Mouse (Mus musculus) heart, embryonic 10.5 days (tissue): ENCODE results near the gene Pdgfd. TPM values are rescaled to one million over a fixed set of nuclear protein-coding genes. Genes with fewer than 3 reads are reported as not detected.

Experiments used
- DNase-seq: peaks from one replicate; pipeline ENCODE4 v3.0.0-alpha.2; 2017; ENCODE audit warnings: low spot score
- H3K27ac ChIP-seq: fragments of 300-500 bp; sonication (generic); 2 replicates; pipeline ENCODE4 v1.5.1; 2016; ENCODE audit warnings: mild to moderate bottlenecking
- H3K27me3 ChIP-seq: fragments of 300-500 bp; sonication (generic); 2 replicates; pipeline ENCODE4 v1.6.1; 2016; ENCODE audit warnings: mild to moderate bottlenecking; ENCODE audit not compliant: poor library complexity, insufficient read depth, severe bottlenecking
- H3K36me3 ChIP-seq: fragments of 300-500 bp; sonication (generic); 2 replicates; pipeline ENCODE4 v1.6.1; 2016; ENCODE audit warnings: mild to moderate bottlenecking, moderate library complexity
- H3K4me1 ChIP-seq: fragments of 300-500 bp; sonication (generic); 2 replicates; pipeline ENCODE4 v1.6.1; 2016; ENCODE audit warnings: mild to moderate bottlenecking
- H3K4me3 ChIP-seq: fragments of 300-500 bp; sonication (generic); 2 replicates; pipeline ENCODE4 v1.5.1; 2016; ENCODE audit warnings: mild to moderate bottlenecking, moderate library complexity
- H3K9me3 ChIP-seq: fragments of 300-500 bp; sonication (generic); 2 replicates; pipeline ENCODE4 v1.6.1; 2016; ENCODE audit warnings: mild to moderate bottlenecking, moderate library complexity
- polyA plus RNA-seq: library from polyadenylated mRNA; unstranded; fragments of >200 nt; fragmentation: Nextera tagmentation; extraction: Ambion mirVana; gene quantifications from 2 replicates; pipeline ENCODE4 v1.2.1, GENCODE M21; 2016

Gene Pdgfd
- polyA plus RNA-seq, 1 experiment from 2014 or later = 8.8 TPM

- Histone ChIP-seq H3K36me3 (no peaks in the 10 kb centered on the region), H3K4me3 (no peak overlapping the region), H3K27ac (no peak overlapping the region), H3K4me1 (no peaks in the 10 kb centered on the region), H3K27me3 (no peaks in the 10 kb centered on the region), H3K9me3 (no peaks in the 10 kb centered on the region)
- DNase-seq = no peak
These were observed 256.2 kb downstream of the Pdgfd start for GRCm38 (mm10) chr9:6424606-6425005.

Other genes starting within 250 kb of the Pdgfd start
- 0.06 TPM in 2 replicates for gene Ddi1, start 101.3 kb downstream of the Pdgfd start, polyA plus RNA-seq